Mouse (Mus musculus): ENCODE data around the gene Cnot9.

DNA sequence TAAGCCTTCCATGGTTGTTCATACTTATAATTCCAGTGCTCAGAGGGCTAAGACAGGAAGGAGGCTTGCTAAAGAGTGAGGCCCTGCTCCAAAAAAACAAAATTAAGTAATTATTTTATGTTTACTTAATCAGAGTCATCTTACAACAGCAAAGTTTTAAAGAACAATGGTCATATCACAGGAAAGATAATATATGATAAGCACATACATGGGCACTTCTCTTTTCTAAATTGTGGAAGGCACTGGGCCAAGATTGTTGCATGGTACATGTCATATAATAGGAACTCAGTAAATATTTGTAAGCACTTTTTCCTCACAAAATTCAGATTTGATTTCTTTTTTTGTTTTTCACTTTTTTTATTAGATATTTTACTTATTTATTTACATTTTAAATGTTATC is 14.0 kb downstream of the Cnot9 start:
- TF ChIP-seq POLR2A (IDR thresholded peaks at IDR 0.05; ENCODE audit: control insufficient read depth, low read depth, low read length) (no peak), CTCF (IDR thresholded peaks at IDR 0.05; ENCODE audit: control insufficient read depth, insufficient read depth, insufficient replicate concordance, low read depth, low read length) (no peak)
